Mouse (Mus musculus): ENCODE measurements around the gene Bcl11a. TPM values are rescaled to one million over a fixed set of nuclear protein-coding genes. Genes with fewer than 3 reads are reported as not detected.

Gene Bcl11a
- total RNA-seq (2021) (1 to 10 TPM; 4.3 to 5.9 TPM), polyA plus RNA-seq (2012; rRNA removed) (0.80 and 0.81 TPM in 2 replicates)
- long read RNA-seq, partial matches to known transcripts = 0 of 1 reads
- long read RNA-seq, other reads (novel, unspliced or antisense) = 1 of 1 reads

DNA sequence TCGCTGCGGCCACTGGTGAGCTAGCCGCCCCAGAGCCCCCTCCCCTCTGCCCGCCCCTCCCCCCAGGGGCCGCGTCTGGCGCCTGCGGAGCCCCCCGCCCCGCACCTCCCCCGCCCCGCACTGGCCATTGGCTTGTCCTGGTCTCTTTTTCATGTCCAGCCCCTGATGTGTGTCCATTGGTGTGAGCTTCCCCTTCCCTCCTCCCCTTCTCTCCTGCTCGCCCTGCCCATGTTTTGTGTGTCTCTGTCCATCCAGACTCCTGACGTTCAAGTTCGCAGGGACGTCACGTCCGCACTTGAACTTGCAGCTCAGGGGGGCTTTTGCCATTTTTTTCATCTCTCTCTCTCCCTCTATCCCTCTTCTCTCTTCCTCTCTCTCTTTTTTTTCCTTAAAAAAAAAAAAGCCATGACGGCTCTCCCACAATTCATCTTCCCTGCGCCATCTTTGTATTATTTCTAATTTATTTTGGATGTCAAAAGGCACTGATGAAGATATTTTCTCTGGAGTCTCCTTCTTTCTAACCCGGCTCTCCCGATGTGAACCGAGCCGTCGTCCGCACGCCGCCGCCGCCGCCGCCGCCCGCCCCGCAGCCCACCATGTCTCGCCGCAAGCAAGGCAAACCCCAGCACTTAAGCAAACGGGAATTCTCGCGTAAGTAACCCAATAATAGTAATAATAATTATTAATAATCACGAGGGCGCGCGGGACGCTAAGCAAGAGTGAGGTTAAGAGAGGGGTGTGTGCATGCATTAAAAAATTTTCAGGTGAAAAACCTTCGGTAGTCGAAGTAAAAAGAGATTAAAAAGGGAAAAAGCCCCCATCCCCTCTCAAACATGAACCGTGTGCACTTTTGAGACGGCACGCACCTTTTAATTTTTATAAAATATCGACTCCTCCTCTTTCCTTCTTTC is at the start of gene Bcl11a:
Gene Bcl11a, plus strand, starts transcription at position 262 of the 911 bp plus-strand sequence.
- DNase-seq = peak; percentile 77

DNA sequence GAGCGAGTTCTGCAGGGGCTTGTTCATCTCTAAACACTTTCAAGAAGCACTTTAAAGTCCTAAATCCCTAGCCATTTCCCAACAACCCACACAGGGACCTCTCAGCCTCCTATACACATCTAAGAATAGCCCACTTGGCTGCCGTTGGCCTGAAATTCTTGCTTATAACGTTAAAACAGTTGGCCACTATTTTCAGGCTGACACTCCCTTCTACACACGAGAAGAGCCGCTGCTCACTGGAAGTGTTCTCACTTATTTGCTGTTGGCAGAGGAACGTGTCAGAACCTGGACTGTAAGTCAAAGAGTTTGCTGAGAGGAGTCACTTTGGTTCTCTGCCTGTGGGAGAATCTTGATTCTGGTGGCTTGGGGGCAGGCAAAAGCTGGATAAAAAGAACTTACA is 33.8 kb upstream of the Bcl11a start:
- DNase-seq = no peak

DNA sequence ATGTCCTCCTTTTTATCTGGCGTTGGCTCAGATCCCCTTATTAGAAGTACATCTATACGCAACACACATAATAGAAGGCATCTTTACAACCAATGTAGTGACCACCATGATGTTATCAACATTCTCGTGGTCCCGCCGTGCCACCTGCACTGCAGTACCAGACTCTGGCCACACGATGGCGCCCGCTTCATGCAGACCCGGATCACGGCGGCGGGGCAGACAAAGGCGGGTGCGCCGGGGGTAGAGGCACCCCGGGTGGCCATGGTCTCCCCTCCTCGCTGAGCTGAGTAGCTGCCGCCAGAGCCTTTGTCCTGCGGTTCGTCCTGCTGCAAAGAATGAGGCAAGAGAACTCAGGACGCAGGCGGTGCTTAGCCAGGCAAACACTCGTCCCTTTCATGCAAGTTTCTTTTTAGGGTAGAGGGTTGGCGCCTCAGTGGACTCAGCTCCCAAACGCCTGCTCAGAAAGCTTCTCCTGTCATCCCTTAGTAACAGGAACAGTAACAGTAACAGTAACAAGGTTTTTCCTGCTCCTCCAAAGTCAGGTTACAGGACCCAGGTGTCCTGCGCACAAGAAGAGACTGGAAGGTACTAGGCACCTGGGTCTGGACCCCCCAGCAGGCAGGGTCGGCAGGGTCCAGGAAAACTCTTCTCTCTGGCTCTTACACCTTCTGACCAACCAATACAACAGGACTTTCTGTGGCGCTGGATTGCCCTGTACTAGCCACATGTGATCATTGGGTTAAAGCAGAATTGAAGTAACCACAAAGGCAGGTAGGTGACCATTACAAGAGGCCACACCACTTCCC is 28.4 kb upstream of the Bcl11a start:
- peak; percentile 77 for DNase-seq

DNA sequence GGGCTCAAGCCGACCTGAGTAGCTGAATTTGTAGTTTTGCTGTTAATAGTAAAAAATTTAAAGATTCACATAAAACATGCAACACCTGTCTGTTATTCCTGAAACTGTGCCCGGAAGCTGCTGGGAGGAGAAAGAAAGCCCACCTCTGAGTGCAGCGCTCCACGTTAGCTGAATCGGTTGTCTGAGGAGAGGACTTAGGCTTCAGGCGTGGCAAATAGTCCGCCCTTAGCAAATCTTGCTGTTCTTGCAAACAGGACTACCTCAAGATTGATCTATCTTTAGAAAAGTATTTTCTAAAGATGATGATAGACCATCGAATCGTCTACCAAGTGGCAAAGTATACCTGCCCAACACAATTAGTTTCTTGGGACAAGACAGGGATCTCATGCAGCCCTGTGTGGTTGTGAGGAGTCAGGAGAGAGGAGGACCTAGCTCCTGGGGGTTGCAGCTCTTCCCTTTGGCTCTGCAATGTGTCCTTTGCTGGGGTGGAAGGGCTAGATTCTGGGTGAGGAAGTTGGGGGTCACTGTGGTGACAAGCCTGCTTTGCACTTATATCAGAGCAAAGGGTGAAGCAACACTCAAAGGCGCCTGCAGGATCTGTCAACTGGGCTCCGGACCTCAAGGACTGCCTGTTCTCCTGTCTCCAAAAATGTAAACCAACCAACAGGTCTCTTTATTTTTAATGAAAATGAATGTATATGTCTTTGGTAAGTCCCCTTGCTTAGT is 27.7 kb upstream of the Bcl11a start:
- DNase-seq = no peak

DNA sequence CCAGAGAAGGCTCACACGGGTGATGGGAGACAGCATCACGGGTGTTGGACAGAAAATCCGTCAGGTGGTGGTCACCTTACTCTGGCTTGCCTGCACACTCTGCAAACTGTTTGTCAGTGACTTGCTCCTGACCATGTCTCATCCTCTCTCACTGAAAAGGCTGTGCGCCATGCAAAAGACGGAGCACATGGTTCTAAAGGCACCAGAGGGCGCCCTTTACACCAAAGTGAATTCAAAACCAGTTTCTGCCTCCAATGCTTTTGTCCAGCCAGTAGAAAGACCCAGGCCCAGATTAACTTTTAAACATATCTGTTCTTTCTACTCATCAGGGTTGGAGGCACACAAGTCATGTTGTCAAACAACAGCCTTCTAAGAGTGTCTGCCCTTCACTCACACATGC is 25.0 kb upstream of the Bcl11a start:
- no peak for DNase-seq

DNA sequence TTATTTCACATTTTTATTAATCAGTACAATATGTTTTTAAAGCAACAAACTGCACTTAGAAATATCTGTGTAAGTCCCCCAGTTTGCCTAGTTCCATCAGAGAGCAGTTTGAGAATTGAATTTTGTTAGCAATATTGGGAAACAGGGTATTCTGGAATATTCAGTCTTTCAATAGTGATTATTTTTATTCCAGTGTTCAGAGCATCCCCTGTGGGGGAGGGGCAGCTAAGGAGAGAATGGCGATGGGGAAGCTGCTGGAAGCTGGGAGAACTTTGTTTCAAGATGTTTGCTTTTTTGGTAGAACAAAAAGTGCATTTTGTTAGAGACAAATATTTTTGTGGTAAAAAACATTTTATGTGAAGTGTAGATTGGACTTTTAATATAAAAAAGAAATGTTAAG is 18.7 kb upstream of the Bcl11a start:
- no peak for DNase-seq

DNA sequence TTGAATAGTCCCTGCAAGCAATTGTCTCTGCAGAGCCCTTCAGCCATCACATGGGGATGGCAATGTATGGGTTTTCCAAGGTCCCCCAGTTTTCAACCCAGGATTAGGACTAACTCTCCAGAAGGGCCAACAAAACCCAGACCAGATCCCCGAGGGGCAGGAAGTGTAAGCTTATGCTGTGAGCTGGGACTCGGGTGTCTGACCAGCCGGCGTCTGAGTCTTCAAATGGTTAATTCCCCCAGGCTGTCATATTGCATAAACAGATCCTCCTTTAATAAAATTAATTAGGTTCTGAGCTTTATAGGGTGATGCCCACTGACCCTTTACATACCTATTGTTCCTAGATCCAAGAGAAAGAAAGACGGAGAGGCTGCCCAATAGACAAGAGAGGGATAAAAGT is 17.4 kb upstream of the Bcl11a start:
- no peak for DNase-seq

DNA sequence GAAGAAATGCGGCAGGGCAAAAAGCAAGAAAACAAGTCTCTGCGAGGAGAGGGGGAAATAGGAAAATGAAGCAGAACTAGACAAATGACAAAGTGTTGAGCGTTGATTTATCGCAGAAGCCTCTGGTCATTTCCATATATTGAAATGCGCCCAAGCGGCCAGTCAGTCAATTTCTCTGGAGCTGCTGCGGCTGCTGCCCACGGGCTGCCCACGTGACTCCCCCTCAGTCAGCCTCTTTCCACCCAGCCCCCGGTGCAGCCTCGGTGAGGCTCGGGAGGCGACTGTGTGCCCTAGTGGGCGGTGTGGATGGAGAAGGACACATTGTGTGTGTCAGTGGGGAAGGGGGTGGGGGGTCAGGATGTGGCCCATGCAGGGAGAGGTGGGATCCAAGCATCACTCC is 16.0 kb upstream of the Bcl11a start:
- no peak for DNase-seq

DNA sequence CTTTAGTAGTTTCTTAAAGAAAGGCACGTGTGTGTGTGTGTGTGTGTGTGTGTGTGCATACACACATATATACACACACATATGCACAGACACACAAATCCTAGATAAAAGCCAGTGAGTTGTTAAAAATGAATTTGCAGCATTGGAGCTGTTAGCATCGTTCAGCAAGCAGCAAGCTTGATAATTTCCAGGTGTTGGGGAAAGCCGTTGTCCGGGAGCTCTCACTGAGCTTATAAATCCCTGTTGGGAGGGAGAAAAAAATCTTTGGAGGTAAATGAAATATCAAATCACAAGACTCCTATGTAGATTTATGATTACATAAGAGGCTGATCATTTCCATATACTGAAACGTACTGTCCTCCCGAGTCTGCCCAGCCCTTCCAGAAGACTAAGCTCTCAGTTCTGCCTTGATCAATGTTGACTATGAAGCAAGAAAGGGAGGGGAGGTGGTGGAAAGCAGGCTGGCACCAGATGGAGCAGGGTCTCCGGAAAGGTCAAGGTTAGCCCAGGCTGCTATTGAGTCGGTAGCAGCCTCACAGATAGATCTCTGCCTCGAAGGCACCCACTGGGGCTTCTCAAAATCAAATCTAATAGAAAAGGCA is 15.3 kb upstream of the Bcl11a start:
- DNase-seq = no peak

DNA sequence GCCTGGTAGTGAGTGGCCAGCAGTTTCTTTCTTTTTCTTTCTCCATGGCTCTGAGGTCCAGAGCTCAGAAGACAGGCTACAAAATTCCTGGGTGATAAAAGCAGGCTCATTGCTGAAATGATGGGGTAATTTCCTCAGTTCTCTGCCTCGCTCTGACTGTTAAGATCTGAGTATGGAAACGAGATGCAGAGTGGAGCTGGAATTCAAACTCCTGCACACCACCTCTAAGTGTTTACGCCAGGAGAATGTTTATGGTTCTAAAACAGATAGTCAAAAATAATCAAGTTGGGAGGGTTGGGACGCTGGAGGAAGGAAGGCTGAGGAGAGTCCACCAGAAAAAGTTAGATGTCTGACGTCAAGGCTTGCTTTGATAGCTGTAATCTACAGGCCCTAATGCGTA is 13.6 kb upstream of the Bcl11a start:
- DNase-seq = no peak

DNA sequence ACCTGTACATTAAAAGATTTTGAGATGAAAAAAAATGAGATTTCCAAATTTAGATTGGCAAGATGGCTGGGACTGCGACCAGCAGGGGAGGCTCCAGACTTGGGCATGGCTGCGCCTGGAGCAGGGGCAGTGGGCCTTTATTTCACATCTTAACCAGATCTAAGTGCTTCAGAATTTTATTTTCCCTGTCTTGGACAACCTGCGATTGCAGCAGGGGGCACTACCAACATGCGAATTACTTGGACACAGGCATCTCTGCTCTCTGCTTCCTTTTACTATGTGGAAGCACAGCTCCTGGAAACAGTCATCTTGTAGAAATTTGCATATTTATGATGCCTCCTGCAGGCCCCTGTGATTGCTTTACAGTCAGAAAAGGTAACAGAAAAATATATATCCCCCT is 12.5 kb upstream of the Bcl11a start:
- no peak for DNase-seq

DNA sequence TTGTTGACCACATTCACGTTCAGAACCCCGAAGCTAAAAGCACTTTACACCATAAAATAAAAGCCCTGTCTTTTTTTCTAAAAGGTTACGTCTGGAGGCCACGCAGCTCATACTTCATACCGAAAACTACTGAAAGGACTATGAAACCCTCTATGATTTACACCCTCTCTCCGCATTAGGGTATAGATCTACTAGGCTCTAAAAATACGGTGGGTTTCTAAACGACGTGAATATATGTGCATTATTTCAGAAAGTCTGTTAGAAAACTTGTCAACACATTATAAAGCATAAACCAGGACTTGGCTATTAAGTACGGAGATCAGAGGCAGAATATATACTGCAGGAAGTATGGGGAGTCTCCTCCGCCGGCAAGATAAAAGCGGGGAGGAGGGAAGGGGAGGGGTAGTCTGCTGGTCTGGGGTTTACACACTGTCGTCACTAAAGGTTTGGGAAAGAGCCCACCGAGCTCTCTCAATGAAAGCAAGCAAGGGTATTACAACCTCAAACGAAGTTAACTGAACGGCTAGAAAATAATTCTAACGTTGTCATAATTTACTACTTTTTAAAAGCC is 3.8 kb upstream of the Bcl11a start:
- no peak for DNase-seq

DNA sequence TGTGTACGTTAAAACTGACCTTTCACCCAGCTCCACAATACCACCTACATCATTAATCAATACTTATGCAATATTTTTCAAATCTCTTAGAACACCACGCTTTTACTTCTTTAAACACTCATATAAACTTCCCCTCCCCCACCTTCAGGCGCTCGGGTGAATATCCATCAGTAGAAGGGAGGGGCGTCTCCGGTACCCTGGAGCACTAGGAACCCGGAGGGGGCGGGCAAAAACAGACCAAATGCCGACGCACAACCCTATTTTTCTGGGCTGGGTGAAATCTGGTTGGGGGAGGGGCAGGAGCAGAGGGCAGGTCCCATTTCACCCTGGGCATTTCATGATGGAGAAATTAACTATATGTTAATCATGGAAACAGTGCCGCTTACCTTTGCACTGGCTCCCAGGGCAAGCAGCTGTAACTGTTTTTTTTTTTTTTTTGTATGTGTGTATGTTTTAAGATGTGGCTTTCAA is 3.2 kb upstream of the Bcl11a start, which contains the start of gene A830031A19Rik:
Gene A830031A19Rik, minus strand, starts transcription at position 421 of the 471 bp plus-strand sequence.
- DNase-seq = no peak

DNA sequence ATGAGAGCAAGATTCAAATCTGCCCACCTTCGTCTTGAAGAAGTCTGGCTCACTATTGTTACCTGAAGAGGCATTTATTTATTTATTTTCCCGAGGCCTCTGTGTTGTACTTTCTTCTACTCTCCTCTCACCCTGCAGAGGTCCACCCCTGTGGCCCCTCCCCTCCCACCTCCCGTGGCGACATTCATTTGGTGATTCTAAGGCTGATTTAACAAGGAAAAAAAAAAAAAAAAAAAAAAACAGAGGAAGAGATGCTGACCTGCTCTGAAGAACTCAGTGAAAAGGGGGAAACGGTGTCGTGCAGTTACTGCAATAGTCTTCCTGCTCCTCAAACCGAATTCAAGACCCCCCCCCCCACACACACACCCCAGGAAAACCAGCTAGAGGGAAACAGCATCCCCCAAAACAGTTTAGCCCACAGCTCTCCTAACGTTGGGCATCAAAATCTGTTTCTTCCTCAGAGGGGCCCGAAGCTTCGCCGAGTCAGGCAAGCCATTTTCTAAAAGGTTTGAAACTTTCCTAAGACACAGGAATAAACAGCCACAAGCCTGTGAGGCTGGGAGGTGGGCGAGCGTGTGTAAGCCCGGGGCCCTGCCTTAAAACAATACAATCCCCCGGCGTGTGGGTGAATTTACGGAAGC is 2.2 kb upstream of the Bcl11a start:
- no peak for DNase-seq

DNA sequence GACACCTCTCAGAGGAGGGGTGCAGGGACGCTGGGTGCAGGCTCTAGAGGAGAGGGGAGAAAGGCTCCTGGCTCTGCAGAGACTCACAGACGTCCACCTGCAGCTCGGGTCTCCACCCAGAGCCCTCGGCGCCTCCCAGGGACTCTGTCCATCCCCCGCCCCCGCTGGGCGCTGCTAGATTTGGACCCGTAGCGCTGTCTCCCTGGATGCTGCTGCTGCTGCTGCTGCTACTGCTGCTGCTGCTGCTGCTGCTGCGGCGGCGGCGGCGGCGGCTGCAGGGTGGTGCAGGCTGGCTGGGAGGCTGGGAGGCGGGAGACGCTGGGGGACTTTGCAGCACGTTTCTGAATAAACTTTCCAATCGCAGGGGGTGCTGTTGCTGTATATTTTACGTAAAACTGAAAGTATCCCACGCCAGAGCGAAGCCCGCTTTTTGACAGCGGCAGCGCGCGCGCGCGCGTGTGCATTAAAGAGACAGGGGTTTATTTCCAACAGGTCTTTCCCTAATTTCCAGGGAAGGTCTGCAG is 1.7 kb upstream of the Bcl11a start:
- peak; percentile 74 for DNase-seq

DNA sequence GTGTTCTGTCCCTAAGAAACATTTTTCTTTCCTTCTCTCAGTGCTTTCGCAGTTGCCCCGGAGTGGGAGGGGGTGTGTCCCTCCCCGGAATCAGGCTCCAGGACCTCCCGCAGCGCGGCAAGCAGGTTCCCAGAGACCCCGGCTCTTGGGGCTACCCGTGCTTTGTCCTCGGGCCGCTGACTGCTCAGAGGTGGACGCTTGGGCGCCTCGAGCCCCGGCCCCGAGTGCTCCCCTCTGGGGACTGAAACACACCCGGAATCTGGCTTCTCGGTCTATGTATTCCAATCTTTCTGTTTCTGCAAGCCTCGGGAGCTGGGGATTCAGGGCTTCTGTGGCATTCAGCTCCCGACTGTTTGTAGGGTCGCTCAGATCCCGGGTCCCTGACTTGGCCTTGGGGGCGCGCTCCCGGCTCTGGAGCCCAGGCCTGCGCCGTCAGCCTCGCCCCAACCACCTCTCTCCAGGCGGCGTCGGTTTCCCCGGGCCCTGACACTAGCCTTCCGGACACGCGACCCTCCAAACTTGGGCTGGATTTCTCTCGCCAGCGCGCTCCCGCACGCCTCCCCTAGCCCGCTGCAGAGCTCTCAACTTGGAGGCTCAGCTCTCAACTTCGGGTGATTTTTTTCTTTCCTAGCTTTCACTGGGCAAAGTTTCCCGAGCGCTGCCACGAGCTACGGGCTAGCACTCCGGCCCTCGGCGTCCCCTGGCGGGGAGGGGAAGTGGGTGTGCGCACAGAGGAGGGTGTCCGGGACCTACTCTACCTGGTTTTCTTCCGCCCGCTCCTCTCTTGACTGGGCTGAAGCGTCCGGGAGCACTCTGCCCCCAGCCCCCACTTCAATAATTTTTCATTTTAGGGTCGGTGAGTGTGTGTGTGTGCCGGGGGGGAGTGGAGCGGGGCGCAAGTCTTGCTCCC is 780 bp upstream of the Bcl11a start:
- DNase-seq = peak; percentile 82

DNA sequence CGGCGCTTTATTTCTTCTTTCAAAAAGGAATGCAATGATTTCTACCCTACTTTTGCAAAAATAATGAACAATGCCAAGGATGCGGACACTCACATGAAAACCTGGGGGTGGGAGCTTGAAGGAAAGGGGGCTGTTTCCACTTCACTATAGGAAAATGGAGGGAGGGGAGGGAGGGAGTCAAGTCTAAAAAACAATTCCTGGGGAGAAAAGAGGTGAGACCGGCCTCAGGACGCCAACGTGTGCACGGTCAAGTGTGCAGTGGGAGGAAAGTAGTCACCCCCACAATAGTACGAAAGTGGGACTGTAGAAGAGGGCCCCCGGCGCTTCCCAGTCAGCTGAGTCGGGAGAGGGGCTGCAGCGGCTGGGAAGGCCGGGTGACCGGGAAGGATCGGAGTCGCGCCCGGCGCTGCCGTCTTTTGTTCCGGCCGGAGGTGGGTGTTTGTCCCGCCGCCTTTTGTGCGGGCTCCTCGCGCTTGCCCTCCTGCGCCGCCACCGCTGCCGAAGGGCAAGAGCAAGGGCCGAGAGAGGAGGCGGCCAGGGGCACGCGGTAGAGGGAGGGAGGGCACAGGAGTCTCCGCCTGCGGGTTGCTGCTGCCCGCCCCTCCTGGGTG is 955 bp downstream of the Bcl11a start:
- peak; percentile 80 for DNase-seq

Data from adrenal gland, adult 2 months (tissue).